In the genomic region with DNA sequence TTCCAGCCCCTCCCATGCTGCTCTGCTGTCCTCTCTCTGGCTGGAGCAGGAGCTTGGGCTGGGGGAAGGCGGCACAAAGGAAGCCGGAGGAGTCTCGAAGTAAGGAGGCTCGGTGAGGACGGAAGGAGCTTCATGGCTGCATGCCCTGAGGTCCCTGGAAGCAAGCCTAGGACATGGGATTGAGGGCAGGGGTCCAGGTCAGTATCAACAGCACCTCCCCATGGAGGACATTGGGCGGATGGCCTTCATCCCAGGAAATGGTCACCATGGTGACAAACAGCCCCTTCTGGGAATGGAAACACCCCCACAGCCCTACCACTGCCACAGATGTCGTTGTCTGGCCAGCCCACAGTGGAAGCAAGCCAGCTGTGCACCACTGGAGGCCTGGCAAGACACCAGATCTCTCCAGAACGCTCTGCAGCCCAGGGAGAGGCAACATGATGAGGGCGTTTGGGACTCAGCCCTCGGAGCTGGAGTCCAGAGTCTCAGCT, we compare ENCODE assay signal across 8 mouse cellular contexts. TPM values are rescaled to one million over a fixed set of nuclear protein-coding genes. Genes with fewer than 3 reads are reported as not detected.
DNase-seq lines count a peak whose midpoint lies in the region; ATAC-seq lines count a peak whose summit lies in the region.

No protein-coding gene starts in this region.

- H3K9me3 ChIP-seq in hindbrain, embryonic 10.5 days: no peaks in the 10 kb centered on the region
- H3K9me3 ChIP-seq in hindbrain, embryonic 11.5 days (ENCODE audit: control insufficient read depth, low read length): no peaks in the 10 kb centered on the region
- no peaks in the 10 kb centered on the region for H3K9me3 ChIP-seq in embryonic facial prominence, embryonic 13.5 days
- H3K9me3 ChIP-seq in heart, embryonic 14.5 days (ENCODE audit: control insufficient read depth, low read length): no peaks in the 10 kb centered on the region
- H3K9me3 ChIP-seq in liver, embryonic 11.5 days (ENCODE audit: control insufficient read depth, low read length): no peaks in the 10 kb centered on the region

- no peaks in the 10 kb centered on the region for H3K36me3 ChIP-seq in hindbrain, embryonic 10.5 days
- no peaks in the 10 kb centered on the region for H3K36me3 ChIP-seq in hindbrain, embryonic 11.5 days (ENCODE audit: control insufficient read depth, insufficient read depth, low read length)
- no peaks in the 10 kb centered on the region for H3K36me3 ChIP-seq in embryonic facial prominence, embryonic 13.5 days
- H3K36me3 ChIP-seq in heart, embryonic 14.5 days (ENCODE audit: control insufficient read depth, insufficient read depth, low read length): no peaks in the 10 kb centered on the region
- no peaks in the 10 kb centered on the region for H3K36me3 ChIP-seq in liver, embryonic 11.5 days (ENCODE audit: control insufficient read depth, insufficient read depth, low read length)

- 23% methylated on average over 10 of the region's 10 CpGs for WGBS in hindbrain, embryonic 10.5 days
- 32% methylated on average over 10 of the region's 10 CpGs for WGBS in hindbrain, embryonic 11.5 days
- WGBS in embryonic facial prominence, embryonic 13.5 days: 22% methylated on average over 10 of the region's 10 CpGs
- 34% methylated on average over 10 of the region's 10 CpGs for WGBS in heart, embryonic 14.5 days
- WGBS in liver, embryonic 11.5 days: 54% methylated on average over 10 of the region's 10 CpGs

- H3K4me3 ChIP-seq in hindbrain, embryonic 10.5 days: no peak overlapping the region
- H3K4me3 ChIP-seq in hindbrain, embryonic 11.5 days (ENCODE audit: low read depth, low read length): no peak overlapping the region
- H3K4me3 ChIP-seq in embryonic facial prominence, embryonic 13.5 days: no peak overlapping the region
- no peak overlapping the region for H3K4me3 ChIP-seq in heart, embryonic 14.5 days (ENCODE audit: control insufficient read depth in 1 of 2, insufficient read depth in 1 of 2, low read depth in 1 of 2, low read length in 2 of 2)
- H3K4me3 ChIP-seq in liver, embryonic 11.5 days (ENCODE audit: low read depth, low read length): no peak overlapping the region

- H3K27ac ChIP-seq in hindbrain, embryonic 10.5 days: peak overlapping the region; percentile 83
- no peak overlapping the region for H3K27ac ChIP-seq in hindbrain, embryonic 11.5 days (ENCODE audit: low read depth, low read length)
- peak overlapping the region; percentile 99 for H3K27ac ChIP-seq in embryonic facial prominence, embryonic 13.5 days
- peak overlapping the region; percentile 63 to 74 for H3K27ac ChIP-seq in heart, embryonic 14.5 days (replicated peaks in 1 of 2; ENCODE audit: control insufficient read depth in 1 of 2, insufficient read depth in 1 of 2, low read depth in 2 of 2, low read length in 2 of 2)
- 0 out of 2 replicates have a peak overlapping the region, but pooled peaks have one; percentile 2 for H3K27ac ChIP-seq in liver, embryonic 11.5 days (ENCODE audit: low read depth, low read length)

- H3K27me3 ChIP-seq in hindbrain, embryonic 10.5 days (ENCODE audit: insufficient read depth, poor library complexity, severe bottlenecking): peaks cover 29% of the 10 kb centered on the region
- H3K27me3 ChIP-seq in hindbrain, embryonic 11.5 days (ENCODE audit: control insufficient read depth, insufficient read depth, low read length): 0 out of 2 replicates have a peak, but pooled peaks cover 3% of the 10 kb centered on the region
- no peaks in the 10 kb centered on the region for H3K27me3 ChIP-seq in embryonic facial prominence, embryonic 13.5 days
- H3K27me3 ChIP-seq in heart, embryonic 14.5 days (ENCODE audit: control insufficient read depth, insufficient read depth, low read length): no peaks in the 10 kb centered on the region
- H3K27me3 ChIP-seq in liver, embryonic 11.5 days (replicated peaks; ENCODE audit: control insufficient read depth, insufficient read depth, low read length): no peaks in the 10 kb centered on the region

- H3K9ac ChIP-seq in hindbrain, embryonic 11.5 days (ENCODE audit: low read depth, low read length): no peak overlapping the region
- 0 out of 2 replicates have a peak overlapping the region, but pooled peaks have one; percentile 36 for H3K9ac ChIP-seq in embryonic facial prominence, embryonic 13.5 days
- no peak overlapping the region for H3K9ac ChIP-seq in heart, embryonic 14.5 days (ENCODE audit: low read length)
- no peak overlapping the region for H3K9ac ChIP-seq in liver, embryonic 11.5 days (ENCODE audit: low read depth, low read length)

- no peak overlapping the region for H3K4me2 ChIP-seq in hindbrain, embryonic 11.5 days (replicated peaks; ENCODE audit: low read depth, low read length)
- peak overlapping the region; percentile 37 for H3K4me2 ChIP-seq in embryonic facial prominence, embryonic 13.5 days
- no peak overlapping the region for H3K4me2 ChIP-seq in heart, embryonic 14.5 days (ENCODE audit: low read length)
- no peak overlapping the region for H3K4me2 ChIP-seq in liver, embryonic 11.5 days

- ATAC-seq in hindbrain, embryonic 11.5 days (ENCODE audit: low FRiP score): no peak
- no peak for ATAC-seq in embryonic facial prominence, embryonic 13.5 days (ENCODE audit: insufficient number of reproducible peaks, insufficient read depth, low FRiP score, low TSS enrichment, low read depth)
- ATAC-seq in heart, embryonic 14.5 days (ENCODE audit: insufficient number of reproducible peaks, insufficient read depth, low FRiP score, low read depth): peak; percentile 57
- no peak for ATAC-seq in liver, embryonic 11.5 days (replicated peaks; ENCODE audit: low FRiP score)

- H3K4me1 ChIP-seq in hindbrain, embryonic 10.5 days (replicated peaks): peaks cover 55% of the 10 kb centered on the region
- peaks cover 11% of the 10 kb centered on the region for H3K4me1 ChIP-seq in hindbrain, embryonic 11.5 days (replicated peaks; ENCODE audit: control insufficient read depth, insufficient read depth, low read length)
- H3K4me1 ChIP-seq in embryonic facial prominence, embryonic 13.5 days: peaks cover 67% of the 10 kb centered on the region
- H3K4me1 ChIP-seq in heart, embryonic 14.5 days (ENCODE audit: control insufficient read depth in 2 of 2, insufficient read depth in 2 of 2, low read length in 2 of 2): peaks cover 34 to 42% of the 10 kb centered on the region in 2 experiments
- H3K4me1 ChIP-seq in liver, embryonic 11.5 days (replicated peaks; ENCODE audit: control insufficient read depth, insufficient read depth, low read length): peaks cover 25% of the 10 kb centered on the region

- DNase-seq in hindbrain, embryonic 10.5 days (ENCODE audit: low spot score): peak; percentile 37
- DNase-seq in hindbrain, embryonic 11.5 days (ENCODE audit: low spot score): no peak
- peak; percentile 90 to 92 for DNase-seq in kidney, postnatal 25 days
- DNase-seq in liver, embryonic 11.5 days (ENCODE audit: low spot score): no peak
- peak; percentile 54 for DNase-seq in right cerebral cortex, adult 18-20 months
- no peak for DNase-seq in thymus, postnatal 14 days

RNA-seq across cellular contexts. Expression of gene Ube2v1, which starts 37.4 kb away (rescaled TPM):
- polyA plus RNA-seq in hindbrain, embryonic 10.5 days (2016; fragmentation: Nextera tagmentation; extraction: Ambion mirVana): 385 and 396 TPM in 2 replicates
- 237 and 257 TPM in 2 replicates for polyA plus RNA-seq in hindbrain, embryonic 11.5 days (2014; fragmentation: Nextera tagmentation; extraction: Ambion mirVana)
- 243 and 262 TPM in 2 replicates for polyA plus RNA-seq in embryonic facial prominence, embryonic 13.5 days (2015; fragmentation: Nextera tagmentation; extraction: Ambion mirVana)
- polyA plus RNA-seq in heart, embryonic 14.5 days (2014; fragmentation: Nextera tagmentation; extraction: Ambion mirVana): 166 and 175 TPM in 2 replicates
- 304 and 308 TPM in 2 replicates for polyA plus RNA-seq in liver, embryonic 11.5 days (2014; fragmentation: Nextera tagmentation; extraction: Ambion mirVana)

RNA-seq across cellular contexts. Expression of gene Snai1, which starts 56.5 kb away (rescaled TPM):
- polyA plus RNA-seq in hindbrain, embryonic 10.5 days (2016; fragmentation: Nextera tagmentation; extraction: Ambion mirVana): 45.3 and 45.5 TPM in 2 replicates
- polyA plus RNA-seq in hindbrain, embryonic 11.5 days (2014; fragmentation: Nextera tagmentation; extraction: Ambion mirVana): 27.6 and 29.5 TPM in 2 replicates
- polyA plus RNA-seq in embryonic facial prominence, embryonic 13.5 days (2015; fragmentation: Nextera tagmentation; extraction: Ambion mirVana): 113 and 129 TPM in 2 replicates
- polyA plus RNA-seq in heart, embryonic 14.5 days (2014; fragmentation: Nextera tagmentation; extraction: Ambion mirVana): 11.8 and 12.5 TPM in 2 replicates
- polyA plus RNA-seq in liver, embryonic 11.5 days (2014; fragmentation: Nextera tagmentation; extraction: Ambion mirVana): 14.3 and 15.2 TPM in 2 replicates

Comparison
In these comparisons a context has a peak if more than half of its experiments do, and no peak if none do; other contexts are left out.
1. DNase-seq: peak in hindbrain, embryonic 10.5 days (single experiment), kidney, postnatal 25 days (2 of 2) and right cerebral cortex, adult 18-20 months (single experiment); none in hindbrain, embryonic 11.5 days (single experiment), liver, embryonic 11.5 days (single experiment) and thymus, postnatal 14 days (single experiment).